Mouse (Mus musculus) bone marrow, adult 2 months (tissue): Measurements from ENCODE around the gene Adgra3.

ENCODE experiments used
- CTCF ChIP-seq: fragments of 200-500 bp; IDR thresholded peaks from 2 replicates; pipeline ENCODE4 v1.5.1; 2011; ENCODE audit warnings: low read length, control low read depth; ENCODE audit not compliant: control insufficient read depth, insufficient read depth
- POLR2A ChIP-seq: fragments of 200-500 bp; IDR thresholded peaks from 2 replicates; pipeline ENCODE4 v1.6.1; 2011; ENCODE audit warnings: low read depth, mild to moderate bottlenecking, control low read depth, low read length, borderline replicate concordance; ENCODE audit not compliant: control insufficient read depth

DNA sequence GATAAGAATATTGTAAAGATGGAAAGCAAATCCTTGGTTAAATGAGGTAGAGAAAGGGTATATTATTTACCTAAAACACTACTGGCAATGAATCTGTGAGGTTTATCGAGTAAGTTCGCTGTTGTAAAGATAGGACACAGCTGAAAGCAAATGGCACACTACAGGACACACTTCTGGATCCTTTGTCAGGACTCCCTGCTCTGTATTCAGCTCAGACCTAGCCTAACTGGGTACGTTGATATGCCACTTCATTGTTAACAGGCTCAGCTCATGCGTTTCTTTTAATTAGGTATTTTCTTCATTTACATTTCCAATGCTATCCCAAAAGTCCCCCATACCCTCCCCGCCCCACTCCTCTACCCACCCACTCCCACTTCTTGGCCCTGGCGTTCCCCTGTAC lies 61.8 kb downstream of the Adgra3 start:
- no peak for TF ChIP-seq CTCF
- no peak for TF ChIP-seq POLR2A
